Mouse (Mus musculus): ENCODE data around the gene Alpl. TPM values are rescaled to one million over a fixed set of nuclear protein-coding genes. Genes with fewer than 3 reads are reported as not detected.
A peak's percentile ranks its signal among the peaks of the same experiment; 100 is the strongest.

Alpl gene
- not detected in 2 replicates for total RNA-seq (2017)

DNA sequence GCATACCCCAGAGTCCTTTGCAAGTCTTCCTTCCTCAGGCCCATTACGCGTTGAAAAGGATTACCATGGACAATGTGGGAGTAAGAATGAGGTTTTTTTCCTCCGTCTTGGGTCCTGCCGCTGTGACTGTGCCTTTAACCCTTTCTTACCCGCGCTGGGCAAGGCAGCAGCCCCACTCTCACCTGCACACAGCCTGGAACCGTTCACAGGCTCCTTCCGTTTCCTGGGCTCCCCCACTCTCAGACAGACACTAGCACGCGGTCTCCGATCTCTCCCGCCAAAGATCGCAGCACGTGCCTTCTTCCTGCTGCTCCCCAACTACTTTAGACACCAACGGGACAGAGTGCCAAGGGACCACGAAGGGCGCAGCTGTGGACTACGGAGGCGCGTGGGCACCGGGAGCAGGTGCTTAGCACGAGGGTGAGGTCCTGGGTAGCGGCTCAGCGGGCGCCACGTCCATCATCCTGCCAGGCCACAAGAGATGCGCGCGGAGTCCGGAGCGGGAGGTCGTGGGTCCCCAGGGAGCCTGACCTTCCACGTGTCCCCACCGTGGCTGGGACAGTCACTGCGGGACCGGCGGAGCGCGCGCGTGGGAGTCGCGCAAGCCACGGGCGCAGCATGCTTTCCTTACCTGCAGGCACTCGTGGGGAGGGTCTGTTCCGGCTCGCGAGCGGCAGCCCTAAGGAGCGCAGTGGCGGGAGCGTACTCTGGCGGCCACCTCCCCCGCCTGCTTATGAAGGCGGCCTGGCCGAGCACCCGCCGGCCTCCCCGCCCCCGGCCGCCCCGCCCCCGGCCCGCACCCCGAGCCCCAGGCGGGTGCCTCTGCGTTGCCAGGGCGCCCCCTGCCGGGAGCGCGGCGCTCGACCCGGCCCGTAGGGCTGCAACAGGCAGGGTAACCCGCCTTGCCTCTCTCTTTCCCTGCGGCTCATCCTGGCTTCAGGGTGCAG is at the start of gene Alpl:
Alpl (minus strand) TSS at position 774 of the 947 bp plus-strand sequence.
- ATAC-seq (replicated peaks in 1 of 2; ENCODE audit: insufficient read depth in 1 of 2, low FRiP score in 2 of 2, low TSS enrichment in 1 of 2, low read depth in 1 of 2, poor library complexity in 2 of 2, severe bottlenecking in 2 of 2): 0 out of 4 replicates have a peak, but pooled peaks of 1 of the 2 experiments have one; percentile 26

DNA sequence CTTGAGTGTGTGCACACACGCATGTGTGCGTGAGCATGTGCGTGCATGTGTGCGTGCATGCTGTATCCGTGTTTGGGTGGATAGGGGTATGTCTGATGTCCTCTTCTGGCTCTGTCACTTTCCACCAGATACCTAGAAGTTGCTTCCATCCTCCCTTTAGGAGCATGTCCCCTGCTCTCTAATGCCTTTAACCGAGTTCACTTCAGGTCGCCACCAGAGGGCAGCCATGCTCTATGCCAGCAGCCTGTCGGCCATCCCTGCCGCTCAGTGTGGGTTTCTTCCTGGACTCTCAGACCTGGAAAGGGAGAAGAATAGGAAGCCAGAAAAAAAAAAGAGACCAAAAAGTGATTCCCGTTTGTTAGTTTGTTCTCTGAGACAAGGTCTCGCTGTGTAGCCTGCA is 48.5 kb upstream of the Alpl start:
- peak; percentile 29 to 63; a peak in 2 of 4 replicates for ATAC-seq (replicated peaks in 1 of 2; ENCODE audit: insufficient read depth in 1 of 2, low FRiP score in 2 of 2, low TSS enrichment in 1 of 2, low read depth in 1 of 2, poor library complexity in 2 of 2, severe bottlenecking in 2 of 2)

DNA sequence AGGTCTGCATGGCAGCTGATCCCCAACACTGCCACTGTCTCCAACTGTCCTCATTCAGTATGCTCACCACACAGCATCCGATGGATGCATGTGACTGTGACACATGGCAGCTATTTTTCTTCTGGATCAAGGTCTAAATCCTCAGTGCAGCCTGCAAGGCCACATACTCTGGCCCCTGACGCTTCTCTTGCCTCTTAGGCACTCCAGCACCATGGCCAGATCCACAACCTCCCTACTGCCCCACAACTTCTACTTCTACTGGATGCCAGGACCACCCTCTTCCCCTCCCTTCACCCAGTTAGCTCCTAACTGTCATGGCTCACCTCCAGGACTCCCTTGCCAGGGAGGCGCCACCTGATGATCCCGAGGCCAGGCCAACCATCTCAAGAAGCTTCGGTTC is 43.3 kb upstream of the Alpl start:
- no peak for ATAC-seq (replicated peaks in 1 of 2; ENCODE audit: insufficient read depth in 1 of 2, low FRiP score in 2 of 2, low TSS enrichment in 1 of 2, low read depth in 1 of 2, poor library complexity in 2 of 2, severe bottlenecking in 2 of 2)

DNA sequence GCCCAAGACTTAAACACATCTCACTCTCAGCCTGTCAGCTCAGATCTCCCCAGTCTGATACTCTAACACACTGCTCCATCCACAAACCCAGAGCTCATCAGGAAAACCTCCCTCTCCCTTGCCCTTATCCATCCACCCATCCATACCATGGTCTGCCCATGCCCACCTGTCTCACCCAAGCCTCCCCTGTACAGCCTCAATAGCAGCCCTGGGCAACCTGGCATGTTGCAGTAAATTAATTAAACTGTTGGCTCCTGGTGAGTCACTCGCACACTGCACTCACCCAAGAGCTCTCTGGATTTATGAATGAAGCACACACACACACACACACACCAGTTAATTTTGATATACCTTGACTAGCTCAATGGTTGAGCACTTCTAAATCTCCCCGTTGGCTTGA is 42.6 kb upstream of the Alpl start:
- ATAC-seq (replicated peaks in 1 of 2; ENCODE audit: insufficient read depth in 1 of 2, low FRiP score in 2 of 2, low TSS enrichment in 1 of 2, low read depth in 1 of 2, poor library complexity in 2 of 2, severe bottlenecking in 2 of 2): no peak

DNA sequence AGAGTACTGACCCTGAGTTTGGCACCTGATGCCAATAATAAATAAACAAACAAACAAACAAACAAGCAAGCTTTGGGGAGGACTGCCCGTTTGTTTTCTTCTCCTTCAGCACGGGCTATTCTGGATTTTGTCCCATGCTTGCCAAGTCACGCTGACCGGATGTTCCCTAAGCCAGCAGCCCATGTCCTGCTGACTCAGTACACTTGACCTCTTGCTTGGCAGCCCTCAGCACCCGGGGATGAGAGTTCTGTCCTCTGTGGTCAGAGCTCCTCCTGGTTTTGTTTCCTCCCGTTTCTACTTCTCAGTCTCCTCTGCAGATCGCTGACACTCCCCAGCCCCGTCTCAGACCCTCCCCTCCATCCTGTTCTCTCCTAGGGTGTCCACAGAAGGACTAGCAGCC is 41.6 kb upstream of the Alpl start:
- no peak for ATAC-seq (replicated peaks in 1 of 2; ENCODE audit: insufficient read depth in 1 of 2, low FRiP score in 2 of 2, low TSS enrichment in 1 of 2, low read depth in 1 of 2, poor library complexity in 2 of 2, severe bottlenecking in 2 of 2)

DNA sequence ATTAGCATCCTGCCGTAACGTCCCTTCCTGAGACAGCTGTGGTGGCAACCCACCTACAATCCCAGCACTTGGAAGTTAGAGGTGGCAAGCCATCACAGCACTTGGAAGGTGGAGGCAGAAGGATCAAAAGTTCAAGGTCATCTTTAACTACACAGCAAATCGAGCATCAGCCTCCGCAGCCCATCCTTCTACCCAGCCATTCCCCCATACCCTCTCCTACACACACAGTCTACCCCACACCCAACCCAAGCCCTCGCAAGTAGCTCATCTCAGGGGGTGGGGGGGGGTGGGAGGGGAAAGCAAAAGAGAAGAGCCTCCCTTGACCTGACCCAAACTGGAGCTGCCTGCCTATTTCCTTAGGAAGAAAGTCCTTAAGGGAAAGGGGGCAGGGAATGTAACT is 40.6 kb upstream of the Alpl start:
- ATAC-seq (replicated peaks in 1 of 2; ENCODE audit: insufficient read depth in 1 of 2, low FRiP score in 2 of 2, low TSS enrichment in 1 of 2, low read depth in 1 of 2, poor library complexity in 2 of 2, severe bottlenecking in 2 of 2): no peak

DNA sequence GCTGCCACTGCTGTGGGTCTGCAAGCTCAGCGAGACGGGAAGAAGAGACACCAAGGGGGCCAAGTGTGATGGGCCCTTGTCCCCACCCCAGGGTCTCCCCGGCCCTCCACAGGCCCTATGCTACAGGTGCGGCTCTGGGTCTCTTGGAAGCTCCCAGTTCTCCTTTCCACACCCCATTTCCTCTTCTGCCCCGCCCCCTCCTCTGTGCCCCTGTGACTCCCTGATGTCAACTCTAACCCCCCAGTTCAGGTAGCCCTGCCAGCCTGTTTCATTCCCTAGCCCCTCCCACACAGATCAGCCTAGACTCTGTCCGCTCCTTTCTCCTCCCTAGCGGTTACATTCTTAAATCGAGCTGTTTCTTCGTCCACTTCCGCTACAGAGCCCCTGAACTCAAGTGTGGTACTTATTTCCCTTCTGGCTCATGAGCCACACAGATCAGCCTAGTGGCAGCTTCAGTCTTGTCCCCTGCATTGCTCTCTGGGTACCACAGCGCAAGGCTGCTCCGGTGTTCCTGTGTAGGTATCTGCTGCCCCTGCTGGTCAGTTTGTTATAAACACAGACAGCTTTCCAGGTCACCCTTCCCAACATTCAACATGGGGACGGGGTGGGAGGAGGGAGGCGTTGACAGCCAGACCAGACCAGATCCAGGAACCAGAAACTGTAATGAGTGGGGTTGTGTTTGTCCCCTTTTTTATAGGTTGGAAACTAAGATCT is 39.6 kb upstream of the Alpl start:
- peak; percentile 83 to 91 for ATAC-seq (replicated peaks in 1 of 2; ENCODE audit: insufficient read depth in 1 of 2, low FRiP score in 2 of 2, low TSS enrichment in 1 of 2, low read depth in 1 of 2, poor library complexity in 2 of 2, severe bottlenecking in 2 of 2)

DNA sequence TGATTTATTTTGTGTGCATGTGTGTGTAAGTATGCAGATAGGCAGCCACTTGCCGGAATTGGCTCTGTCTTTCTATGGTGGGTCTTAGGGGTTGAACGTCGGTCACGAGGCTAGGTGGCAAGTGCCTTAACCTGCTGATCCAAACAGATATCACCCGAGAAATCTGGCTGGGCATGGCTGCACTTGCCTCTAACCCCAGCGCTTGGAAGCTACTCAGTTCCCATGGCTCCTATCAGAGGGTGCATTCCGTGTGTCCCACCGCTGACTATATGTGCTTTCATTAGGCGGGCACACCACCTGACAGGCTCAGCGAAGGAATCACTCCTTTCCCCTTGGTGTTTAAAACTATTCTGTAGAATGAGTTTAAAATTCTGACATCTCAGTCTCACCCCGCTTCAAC is 35.4 kb upstream of the Alpl start:
- no peak for ATAC-seq (replicated peaks in 1 of 2; ENCODE audit: insufficient read depth in 1 of 2, low FRiP score in 2 of 2, low TSS enrichment in 1 of 2, low read depth in 1 of 2, poor library complexity in 2 of 2, severe bottlenecking in 2 of 2)

DNA sequence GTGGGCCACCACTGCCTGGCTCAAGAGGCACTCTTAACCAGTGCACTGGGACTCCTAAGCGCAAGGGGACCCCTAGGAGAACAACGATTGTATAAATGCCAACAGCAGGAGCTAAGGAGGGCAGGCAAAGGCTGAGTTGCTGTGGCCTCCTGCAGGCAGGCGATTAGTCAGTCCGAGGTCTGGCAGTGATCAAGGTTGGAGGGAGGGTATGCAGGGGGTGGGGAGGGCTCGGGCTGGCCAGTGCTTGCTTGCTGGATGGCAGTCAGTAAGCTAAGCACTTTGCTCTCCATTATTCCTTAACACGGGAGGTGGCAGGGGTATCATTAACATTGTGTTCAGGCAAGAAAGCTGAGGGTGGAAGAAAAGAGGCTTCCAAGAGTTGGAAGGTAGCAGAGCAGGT is 34.2 kb upstream of the Alpl start:
- ATAC-seq (replicated peaks in 1 of 2; ENCODE audit: insufficient read depth in 1 of 2, low FRiP score in 2 of 2, low TSS enrichment in 1 of 2, low read depth in 1 of 2, poor library complexity in 2 of 2, severe bottlenecking in 2 of 2): no peak

DNA sequence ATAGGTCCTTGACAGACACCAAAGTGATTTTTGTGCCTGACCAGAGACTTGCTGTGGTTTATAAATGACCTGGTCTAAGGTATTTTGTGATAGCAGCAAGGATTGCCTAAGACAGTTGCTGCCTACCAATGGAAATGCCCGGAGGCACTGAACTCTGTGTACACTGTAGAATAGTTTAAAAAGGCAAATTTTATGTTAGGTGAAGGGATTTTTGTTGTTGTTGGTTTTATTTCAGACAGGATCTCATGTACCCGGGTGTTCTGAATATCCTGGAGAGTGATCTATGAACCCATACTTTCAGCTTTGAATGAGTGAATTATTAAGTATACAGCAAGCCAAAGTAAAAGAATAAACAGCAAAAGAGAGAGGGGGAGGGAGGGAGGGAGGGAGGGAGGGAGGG is 28.7 kb upstream of the Alpl start:
- no peak for ATAC-seq (replicated peaks in 1 of 2; ENCODE audit: insufficient read depth in 1 of 2, low FRiP score in 2 of 2, low TSS enrichment in 1 of 2, low read depth in 1 of 2, poor library complexity in 2 of 2, severe bottlenecking in 2 of 2)

DNA sequence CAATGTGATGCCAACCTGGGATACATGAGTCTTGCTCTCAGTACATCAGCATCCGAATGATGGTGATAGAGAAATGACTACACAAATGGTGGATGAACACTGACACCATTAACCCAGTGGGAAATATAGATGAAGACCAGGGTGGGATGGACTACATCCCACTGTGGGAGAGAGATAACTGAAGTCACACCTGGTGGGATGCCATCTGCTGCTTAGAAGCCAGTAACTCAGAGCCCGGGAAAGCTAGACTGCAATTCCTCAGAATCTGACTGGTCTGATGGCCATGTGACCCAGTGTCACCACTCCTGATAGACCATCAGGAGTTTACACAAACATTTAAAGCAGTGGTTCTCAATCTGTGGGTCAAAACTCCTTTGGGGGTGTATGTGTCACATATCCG is 27.4 kb upstream of the Alpl start:
- no peak for ATAC-seq (replicated peaks in 1 of 2; ENCODE audit: insufficient read depth in 1 of 2, low FRiP score in 2 of 2, low TSS enrichment in 1 of 2, low read depth in 1 of 2, poor library complexity in 2 of 2, severe bottlenecking in 2 of 2)

DNA sequence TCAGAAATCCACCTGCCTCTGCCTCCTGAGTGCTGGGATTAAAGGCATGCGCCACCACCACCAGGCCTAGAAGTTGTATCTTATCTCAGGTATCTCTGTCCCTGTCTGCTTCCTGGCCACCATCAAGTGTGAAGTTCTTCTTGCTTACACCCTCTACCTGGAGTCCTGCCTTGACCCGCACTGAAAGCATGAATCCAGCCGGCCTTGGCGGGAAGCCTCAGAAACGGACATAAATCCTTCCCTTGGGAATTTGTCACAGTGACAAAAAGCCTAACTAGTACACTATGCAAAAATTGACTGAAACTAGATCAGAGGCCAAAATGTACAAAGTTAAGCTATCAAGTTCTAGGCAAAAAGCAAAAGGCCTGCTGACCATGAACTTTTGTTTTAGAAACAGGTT is 26.4 kb upstream of the Alpl start:
- ATAC-seq (replicated peaks in 1 of 2; ENCODE audit: insufficient read depth in 1 of 2, low FRiP score in 2 of 2, low TSS enrichment in 1 of 2, low read depth in 1 of 2, poor library complexity in 2 of 2, severe bottlenecking in 2 of 2): no peak

DNA sequence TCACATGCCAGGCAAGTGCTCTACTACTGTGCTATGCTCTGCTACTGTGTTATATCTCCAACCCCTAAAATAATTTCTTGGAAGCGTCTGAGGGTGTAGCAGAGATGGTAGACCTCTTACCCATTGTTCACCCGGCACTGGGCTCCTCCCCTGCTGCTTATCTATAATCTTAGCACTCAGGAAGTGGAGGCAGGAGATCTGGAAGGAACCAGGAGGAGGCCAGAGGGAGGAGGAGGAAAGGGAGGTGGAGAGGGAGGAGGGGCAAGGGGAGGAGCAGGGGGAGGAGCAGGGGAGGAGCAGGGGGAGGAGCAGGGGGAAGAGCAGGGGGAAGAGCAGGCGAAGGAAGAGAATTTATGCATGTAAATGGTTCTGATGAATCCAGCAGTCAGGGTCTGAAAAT is 24.5 kb upstream of the Alpl start:
- ATAC-seq (replicated peaks in 1 of 2; ENCODE audit: insufficient read depth in 1 of 2, low FRiP score in 2 of 2, low TSS enrichment in 1 of 2, low read depth in 1 of 2, poor library complexity in 2 of 2, severe bottlenecking in 2 of 2): no peak

DNA sequence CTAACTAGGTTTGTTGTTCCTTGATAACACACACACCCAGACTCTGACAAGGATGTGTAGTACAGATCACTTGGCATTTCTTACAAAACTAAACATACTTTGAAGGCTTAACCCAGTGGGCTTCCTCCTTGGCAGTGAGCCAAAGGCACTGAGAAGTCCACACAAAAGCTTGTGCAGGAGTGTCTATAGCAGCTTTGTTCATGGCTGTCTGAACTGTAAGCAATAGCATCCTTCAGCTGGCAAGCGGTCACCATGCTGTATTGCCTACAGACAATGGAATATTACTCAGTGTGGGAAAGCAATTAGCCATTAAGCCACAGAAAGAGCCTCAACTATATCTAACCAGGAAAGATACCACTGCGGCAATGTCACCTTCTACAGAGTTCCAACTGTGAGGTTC is 23.3 kb upstream of the Alpl start:
- no peak for ATAC-seq (replicated peaks in 1 of 2; ENCODE audit: insufficient read depth in 1 of 2, low FRiP score in 2 of 2, low TSS enrichment in 1 of 2, low read depth in 1 of 2, poor library complexity in 2 of 2, severe bottlenecking in 2 of 2)

DNA sequence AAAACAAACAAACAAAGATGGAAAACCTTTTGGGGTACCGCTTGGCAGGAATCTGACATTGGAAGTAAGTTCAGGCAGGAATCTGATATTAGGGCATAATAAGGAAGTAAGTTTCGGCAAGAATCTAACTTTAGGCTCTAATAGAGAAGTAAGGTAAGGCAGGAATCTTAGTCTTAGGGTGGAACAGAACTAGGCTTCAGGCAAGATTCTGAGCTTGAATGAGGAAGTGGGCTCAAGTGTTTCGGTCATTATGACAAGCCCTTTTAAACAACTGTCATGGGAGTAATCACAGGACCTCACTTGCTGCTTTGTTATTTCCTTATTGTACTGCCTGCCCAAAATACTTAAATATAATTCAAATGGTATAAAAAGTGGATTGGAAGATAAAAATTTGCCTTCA is 22.2 kb upstream of the Alpl start:
- no peak for ATAC-seq (replicated peaks in 1 of 2; ENCODE audit: insufficient read depth in 1 of 2, low FRiP score in 2 of 2, low TSS enrichment in 1 of 2, low read depth in 1 of 2, poor library complexity in 2 of 2, severe bottlenecking in 2 of 2)

DNA sequence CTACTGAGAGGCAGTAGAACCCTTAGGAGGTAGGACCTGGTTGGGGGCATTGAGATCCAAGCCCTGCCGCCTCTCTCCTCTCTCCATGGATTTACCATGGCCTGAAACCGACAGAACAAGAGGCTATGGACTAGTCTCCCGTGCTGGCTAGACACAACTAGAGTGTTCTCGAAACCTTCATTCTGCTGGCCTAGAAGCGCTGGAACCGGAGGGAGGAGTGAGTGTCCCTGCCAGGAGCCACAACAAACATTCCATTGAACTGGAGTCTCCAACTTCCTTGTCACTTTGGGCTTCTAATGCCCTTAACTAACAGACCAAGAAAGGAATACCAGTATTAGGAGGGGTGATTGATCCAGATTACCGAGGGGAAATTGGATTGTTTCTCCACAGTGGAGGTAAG is 20.0 kb upstream of the Alpl start:
- ATAC-seq (replicated peaks in 1 of 2; ENCODE audit: insufficient read depth in 1 of 2, low FRiP score in 2 of 2, low TSS enrichment in 1 of 2, low read depth in 1 of 2, poor library complexity in 2 of 2, severe bottlenecking in 2 of 2): no peak

DNA sequence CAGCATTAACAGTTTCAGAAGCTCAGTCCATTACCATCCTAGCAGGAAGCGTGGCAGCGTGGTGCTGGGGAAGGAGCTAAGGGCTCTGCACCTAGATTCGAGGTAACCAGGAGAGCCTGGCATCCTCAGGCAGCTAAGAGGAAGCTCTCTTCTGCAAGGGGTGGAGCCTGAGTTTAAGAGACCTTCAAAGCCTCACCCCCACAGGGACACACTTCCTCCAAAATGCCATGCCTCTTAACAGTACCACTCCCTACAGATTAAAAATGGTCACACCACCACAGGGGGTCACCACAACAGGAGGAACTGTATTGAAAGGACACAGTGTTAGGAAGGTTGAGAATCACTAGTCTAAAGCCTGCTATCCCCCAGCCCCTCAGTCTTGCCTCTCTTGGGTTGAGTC is 19.3 kb upstream of the Alpl start:
- peak in 1 of 2 experiments; percentile 32; a peak in 2 of 4 replicates for ATAC-seq (replicated peaks in 1 of 2; ENCODE audit: insufficient read depth in 1 of 2, low FRiP score in 2 of 2, low TSS enrichment in 1 of 2, low read depth in 1 of 2, poor library complexity in 2 of 2, severe bottlenecking in 2 of 2)

DNA sequence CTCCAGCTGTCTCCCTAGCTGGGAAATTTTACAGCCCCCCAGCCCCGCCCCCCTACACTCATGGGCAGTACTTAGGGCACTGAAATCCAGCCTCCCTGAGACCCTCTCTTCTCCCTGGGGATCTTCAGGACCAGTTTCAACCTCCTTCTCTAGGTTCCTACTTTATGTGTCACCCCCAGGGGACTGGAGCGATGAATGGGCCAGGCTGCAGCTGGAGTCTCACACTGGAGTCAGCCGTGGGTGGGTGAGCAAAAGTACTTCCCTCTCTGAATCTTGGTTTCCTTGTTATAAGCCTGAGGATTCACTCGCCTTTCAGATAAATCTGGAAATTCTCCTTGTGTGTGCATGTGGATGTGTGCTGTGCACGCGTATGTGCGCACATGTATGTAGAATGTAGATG is 18.0 kb upstream of the Alpl start:
- ATAC-seq (replicated peaks in 1 of 2; ENCODE audit: insufficient read depth in 1 of 2, low FRiP score in 2 of 2, low TSS enrichment in 1 of 2, low read depth in 1 of 2, poor library complexity in 2 of 2, severe bottlenecking in 2 of 2): no peak

Data from hematopoietic stem cell, adult 5-6 weeks (primary cell).